Mouse (Mus musculus): Measurements from ENCODE around the gene Prss30. TPM values are rescaled to one million over a fixed set of nuclear protein-coding genes. Genes with fewer than 3 reads are reported as not detected.
A peak's percentile ranks its signal among the peaks of the same experiment; 100 is the strongest.

Gene Prss30
- polyA plus RNA-seq, 1 experiment from 2014 or later, result not detected

DNA sequence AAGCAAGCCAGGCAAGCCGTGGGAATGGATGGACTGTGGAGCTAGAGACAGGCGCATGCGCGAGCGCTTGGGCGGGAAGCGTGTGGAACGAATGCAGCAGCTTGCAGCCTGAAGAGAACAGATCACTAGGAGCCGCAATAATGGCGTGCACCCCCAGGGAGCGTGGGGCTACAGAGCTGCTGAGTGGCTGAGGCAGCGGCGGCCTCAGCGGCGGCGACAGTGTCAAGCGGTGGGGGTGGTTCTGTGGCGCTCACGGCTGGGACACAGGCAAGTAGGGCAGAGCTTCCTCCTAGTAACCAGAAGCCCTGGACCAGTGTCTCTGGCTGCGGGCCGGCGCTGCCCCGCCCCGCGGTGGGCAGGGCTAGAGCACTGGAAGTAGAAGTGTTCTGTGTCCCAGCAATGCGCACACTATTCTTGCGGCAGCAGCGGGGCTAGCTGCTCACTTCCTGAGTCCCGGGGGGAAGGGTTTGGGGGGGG, 55.8 kb downstream of the Prss30 start:
- peak; percentile 94 for DNase-seq (ENCODE audit: low spot score)
- WGBS, result under 1% methylated on average over 29 of the region's 29 CpGs
- H3K27me3 ChIP-seq (ENCODE audit: low read depth, poor library complexity, severe bottlenecking), result no peaks in the 10 kb centered on the region
- no peaks in the 10 kb centered on the region for H3K9me3 ChIP-seq (replicated peaks)
- no peaks in the 10 kb centered on the region for H3K36me3 ChIP-seq
- peaks cover 17% of the 10 kb centered on the region for H3K4me1 ChIP-seq
- peak overlapping the region; percentile 95 for H3K27ac ChIP-seq
- peak overlapping the region; percentile 65 for H3K4me3 ChIP-seq

Small RNA genes lying within 50 kb of the gene (microRNA-seq; reads per million reads assigned to microRNA genes)
- gene Gm27700, result not detected

Other genes with a start within 250 kb of the Prss30 start
- 5.9 and 9.0 TPM in 2 replicates for gene Paqr4, start 239.7 kb downstream of the Prss30 start, polyA plus RNA-seq (2016; fragmentation: Nextera tagmentation; extraction: Ambion mirVana)
- gene Kremen2, start 234.7 kb downstream of the Prss30 start, polyA plus RNA-seq (2016; fragmentation: Nextera tagmentation; extraction: Ambion mirVana), result 13.8 and 19.5 TPM in 2 replicates
- gene Flywch1, start 209.0 kb downstream of the Prss30 start, polyA plus RNA-seq (2016; fragmentation: Nextera tagmentation; extraction: Ambion mirVana), result 177 and 183 TPM in 2 replicates
- 37.5 and 54.1 TPM in 2 replicates for gene Flywch2, start 194.5 kb downstream of the Prss30 start, polyA plus RNA-seq (2016; fragmentation: Nextera tagmentation; extraction: Ambion mirVana)
- gene Srrm2, start 190.0 kb downstream of the Prss30 start, polyA plus RNA-seq (2016; fragmentation: Nextera tagmentation; extraction: Ambion mirVana), result 562 and 563 TPM in 2 replicates
- gene Elob, start 151.4 kb downstream of the Prss30 start, polyA plus RNA-seq (2016; fragmentation: Nextera tagmentation; extraction: Ambion mirVana), result 1,047 and 1,081 TPM in 2 replicates
- gene Prss33, start 144.5 kb downstream of the Prss30 start, polyA plus RNA-seq (2016; fragmentation: Nextera tagmentation; extraction: Ambion mirVana), result not detected in 2 replicates
- not detected in 2 replicates for gene Prss32, start 136.7 kb downstream of the Prss30 start, polyA plus RNA-seq (2016; fragmentation: Nextera tagmentation; extraction: Ambion mirVana)
- gene Prss41, start 136.4 kb downstream of the Prss30 start, polyA plus RNA-seq (2016; fragmentation: Nextera tagmentation; extraction: Ambion mirVana), result 3.3 and 3.9 TPM in 2 replicates
- not detected in 2 replicates for gene Prss21, start 112.5 kb downstream of the Prss30 start, polyA plus RNA-seq (2016; fragmentation: Nextera tagmentation; extraction: Ambion mirVana)
- not detected in 2 replicates for gene Dcpp1, start 99.7 kb downstream of the Prss30 start, polyA plus RNA-seq (2016; fragmentation: Nextera tagmentation; extraction: Ambion mirVana)
- not detected in 2 replicates for gene Dcpp2, start 99.7 kb downstream of the Prss30 start, polyA plus RNA-seq (2016; fragmentation: Nextera tagmentation; extraction: Ambion mirVana)
- gene Dcpp3, start 63.1 kb downstream of the Prss30 start, polyA plus RNA-seq (2016; fragmentation: Nextera tagmentation; extraction: Ambion mirVana), result not detected in 2 replicates
- not detected in 2 replicates for gene Sbp, start 38.9 kb downstream of the Prss30 start, polyA plus RNA-seq (2016; fragmentation: Nextera tagmentation; extraction: Ambion mirVana)
- gene Sbpl, start 25.3 kb downstream of the Prss30 start, polyA plus RNA-seq (2016; fragmentation: Nextera tagmentation; extraction: Ambion mirVana), result not detected in 2 replicates
- 1.3 and 1.7 TPM in 2 replicates for gene Prss22, start 17.5 kb upstream of the Prss30 start, polyA plus RNA-seq (2016; fragmentation: Nextera tagmentation; extraction: Ambion mirVana)
- 0.20 TPM in 1 of 2 replicates, not detected in the other for gene Prss27, start 57.6 kb upstream of the Prss30 start, polyA plus RNA-seq (2016; fragmentation: Nextera tagmentation; extraction: Ambion mirVana)
- 106 and 113 TPM in 2 replicates for gene Kctd5, start 92.9 kb upstream of the Prss30 start, polyA plus RNA-seq (2016; fragmentation: Nextera tagmentation; extraction: Ambion mirVana)
- 29.7 and 32.1 TPM in 2 replicates for gene Pdpk1, start 170.4 kb upstream of the Prss30 start, polyA plus RNA-seq (2016; fragmentation: Nextera tagmentation; extraction: Ambion mirVana)
- 49.1 and 49.5 TPM in 2 replicates for gene Amdhd2, start 183.2 kb upstream of the Prss30 start, polyA plus RNA-seq (2016; fragmentation: Nextera tagmentation; extraction: Ambion mirVana)
- gene Atp6v0c, start 189.1 kb upstream of the Prss30 start, polyA plus RNA-seq (2016; fragmentation: Nextera tagmentation; extraction: Ambion mirVana), result 414 and 422 TPM in 2 replicates
- gene Tbc1d24, start 225.0 kb upstream of the Prss30 start, polyA plus RNA-seq (2016; fragmentation: Nextera tagmentation; extraction: Ambion mirVana), result 3.9 and 8.7 TPM in 2 replicates
- gene Ntn3, start 229.0 kb upstream of the Prss30 start, polyA plus RNA-seq (2016; fragmentation: Nextera tagmentation; extraction: Ambion mirVana), result 6.7 and 10.7 TPM in 2 replicates
- 24.1 and 24.5 TPM in 2 replicates for gene Tedc2, start 240.3 kb upstream of the Prss30 start, polyA plus RNA-seq (2016; fragmentation: Nextera tagmentation; extraction: Ambion mirVana)